Mouse (Mus musculus) kidney, embryonic 14.5 days (tissue): ENCODE data around the gene Mapk8ip1. TPM values are rescaled to one million over a fixed set of nuclear protein-coding genes. Genes with fewer than 3 reads are reported as not detected.

Experiments
- ATAC-seq: fragments of 200-750 bp; cut with Nextera tagmentation; 2 replicates; pipeline ENCODE4 v1.8.0; 2017; ENCODE audit warnings: moderate number of reproducible peaks, mild to moderate bottlenecking, moderate TSS enrichment, moderate library complexity; ENCODE audit not compliant: low FRiP score, low TSS enrichment
- H3K27ac ChIP-seq: fragments of 300-500 bp; sonication (generic); 2 replicates; pipeline ENCODE4 v1.5.1; 2014; ENCODE audit warnings: low read depth, mild to moderate bottlenecking, low read length, moderate library complexity, mixed read lengths
- H3K27me3 ChIP-seq: fragments of 300-500 bp; sonication (generic); 2 replicates; pipeline ENCODE4 v1.6.1; 2014; ENCODE audit warnings: mild to moderate bottlenecking, low read length; ENCODE audit not compliant: control insufficient read depth, insufficient read depth
- H3K36me3 ChIP-seq: fragments of 300-500 bp; sonication (generic); 2 replicates; pipeline ENCODE4 v1.6.1; 2014; ENCODE audit warnings: low read length, mixed read lengths; ENCODE audit not compliant: control insufficient read depth, insufficient read depth
- H3K4me1 ChIP-seq: fragments of 300-500 bp; sonication (generic); 2 replicates; pipeline ENCODE4 v1.6.1; 2014; ENCODE audit warnings: low read length, mixed read lengths; ENCODE audit not compliant: control insufficient read depth, insufficient read depth
- H3K4me2 ChIP-seq: fragments of 300-500 bp; sonication (generic); replicated peaks from 2 replicates; pipeline ENCODE4 v1.6.1; 2014; ENCODE audit warnings: low read depth, mild to moderate bottlenecking, low read length
- H3K4me3 ChIP-seq: fragments of 300-500 bp; sonication (generic); 2 replicates; pipeline ENCODE4 v1.5.1; 2014; ENCODE audit warnings: mild to moderate bottlenecking, low read length
- H3K9ac ChIP-seq: fragments of 300-500 bp; sonication (generic); 2 replicates; pipeline ENCODE4 v1.6.1; 2014; ENCODE audit warnings: low read depth, mild to moderate bottlenecking, low read length, moderate library complexity
- H3K9me3 ChIP-seq: fragments of 300-500 bp; sonication (generic); 2 replicates; pipeline ENCODE4 v1.6.1; 2016; ENCODE audit warnings: low read length; ENCODE audit not compliant: control insufficient read depth
- WGBS: fragments of 180-500 bp; shearing (Covaris S2); extraction: QIAGEN DNeasy Blood & Tissue Kit; methylation state at CpG from one replicate; pipeline ENCODE4 v1.1.7; 2014; 5-methylcytosine and 5-hydroxymethylcytosine counted together
- polyA plus RNA-seq: library from polyadenylated mRNA; unstranded; fragments of >200 nt; fragmentation: Nextera tagmentation; extraction: Ambion mirVana; gene quantifications from 2 replicates; pipeline ENCODE4 v1.2.1, GENCODE M21; 2014

Gene Mapk8ip1
- polyA plus RNA-seq, 1 experiment from 2014 or later, result 15.6 TPM

GRCm38 (mm10) chr2:92362571-92363228, 38.4 kb downstream of the Mapk8ip1 start:
- Histone ChIP-seq H3K9ac (no peak overlapping the region), H3K4me2 (no peak overlapping the region), H3K4me1 (peaks cover 10% of the 10 kb centered on the region; the same call in 1 of the 2 replicates), H3K27me3 (no peaks in the 10 kb centered on the region), H3K36me3 (peaks cover 60% of the 10 kb centered on the region), H3K27ac (no peak overlapping the region), H3K9me3 (no peaks in the 10 kb centered on the region), H3K4me3 (no peak overlapping the region)
- no peak for ATAC-seq
- 90% methylated on average over 6 of the region's 6 CpGs for WGBS

GRCm38 (mm10) chr2:92361795-92362194, 39.3 kb downstream of the Mapk8ip1 start:
- Histone ChIP-seq H3K27me3 (no peaks in the 10 kb centered on the region), H3K4me1 (peaks cover 4% of the 10 kb centered on the region; the same call in 1 of the 2 replicates), H3K36me3 (peaks cover 67% of the 10 kb centered on the region), H3K4me3 (no peak overlapping the region), H3K9me3 (no peaks in the 10 kb centered on the region), H3K9ac (no peak overlapping the region), H3K4me2 (no peak overlapping the region), H3K27ac (no peak overlapping the region)
- no peak for ATAC-seq
- WGBS, result 75% methylated on average over 8 of the region's 8 CpGs

GRCm38 (mm10) chr2:92360893-92361292, 40.2 kb downstream of the Mapk8ip1 start:
- WGBS, result 27% methylated on average over 12 of the region's 12 CpGs
- Histone ChIP-seq H3K27me3 (no peaks in the 10 kb centered on the region), H3K36me3 (peaks cover 73% of the 10 kb centered on the region), H3K4me3 (no peak overlapping the region), H3K9me3 (no peaks in the 10 kb centered on the region), H3K9ac (no peak overlapping the region), H3K4me2 (no peak overlapping the region), H3K27ac (no peak overlapping the region), H3K4me1 (peaks cover 4% of the 10 kb centered on the region; the same call in 1 of the 2 replicates)
- peak; percentile 41; the same call in 1 of the 2 replicates for ATAC-seq

- Histone ChIP-seq H3K27me3 (no peaks in the 10 kb centered on the region), H3K9ac (no peak overlapping the region), H3K36me3 (peaks cover 69% of the 10 kb centered on the region), H3K27ac (no peak overlapping the region), H3K9me3 (no peaks in the 10 kb centered on the region), H3K4me3 (no peak overlapping the region), H3K4me1 (peaks cover 4% of the 10 kb centered on the region; the same call in 1 of the 2 replicates), H3K4me2 (no peak overlapping the region)
- peak; percentile 36; the same call in 1 of the 2 replicates for ATAC-seq
- WGBS, result 61% methylated on average over 23 of the region's 25 CpGs
Measured at GRCm38 (mm10) chr2:92360186-92360823, 40.8 kb downstream of the Mapk8ip1 start.

- Histone ChIP-seq H3K27me3 (no peaks in the 10 kb centered on the region), H3K4me1 (peaks cover 4% of the 10 kb centered on the region; the same call in 1 of the 2 replicates), H3K27ac (no peak overlapping the region), H3K4me2 (no peak overlapping the region), H3K9ac (no peak overlapping the region), H3K36me3 (peaks cover 66% of the 10 kb centered on the region), H3K4me3 (no peak overlapping the region), H3K9me3 (no peaks in the 10 kb centered on the region)
- no peak for ATAC-seq
- WGBS, result 81% methylated on average over 2 of the region's 2 CpGs
Measured at GRCm38 (mm10) chr2:92359301-92359700, 41.8 kb downstream of the Mapk8ip1 start.

GRCm38 (mm10) chr2:92354224-92354623, 46.8 kb downstream of the Mapk8ip1 start:
- no peak overlapping the region for H3K4me2 ChIP-seq
- H3K4me1 ChIP-seq, result peaks cover 17% of the 10 kb centered on the region; the same call in 1 of the 2 replicates
- ATAC-seq, result no peak
- no peak overlapping the region for H3K9ac ChIP-seq
- no peak overlapping the region for H3K27ac ChIP-seq
- WGBS, result 39% methylated on average over 6 of the region's 6 CpGs
- no peaks in the 10 kb centered on the region for H3K9me3 ChIP-seq
- H3K27me3 ChIP-seq, result no peaks in the 10 kb centered on the region
- peaks cover 57% of the 10 kb centered on the region for H3K36me3 ChIP-seq
- H3K4me3 ChIP-seq, result no peak overlapping the region

GRCm38 (mm10) chr2:92353402-92353801, 47.7 kb downstream of the Mapk8ip1 start:
- no peaks in the 10 kb centered on the region for H3K9me3 ChIP-seq
- 74% methylated on average over 5 of the region's 5 CpGs for WGBS
- no peak overlapping the region for H3K4me3 ChIP-seq
- no peak overlapping the region for H3K9ac ChIP-seq
- ATAC-seq, result no peak
- H3K4me2 ChIP-seq, result no peak overlapping the region
- H3K27ac ChIP-seq, result no peak overlapping the region
- peaks cover 57% of the 10 kb centered on the region for H3K36me3 ChIP-seq
- peaks cover 18% of the 10 kb centered on the region; the same call in 1 of the 2 replicates for H3K4me1 ChIP-seq
- H3K27me3 ChIP-seq, result no peaks in the 10 kb centered on the region

GRCm38 (mm10) chr2:92350686-92351085, 50.4 kb downstream of the Mapk8ip1 start:
- Histone ChIP-seq H3K4me2 (no peak overlapping the region), H3K9me3 (no peaks in the 10 kb centered on the region), H3K27ac (peak overlapping the region; percentile 57), H3K9ac (no peak overlapping the region), H3K27me3 (no peaks in the 10 kb centered on the region), H3K4me3 (no peak overlapping the region), H3K36me3 (peaks cover 43% of the 10 kb centered on the region), H3K4me1 (peaks cover 18% of the 10 kb centered on the region; the same call in 1 of the 2 replicates)
- ATAC-seq, result peak; percentile 57; the same call in 1 of the 2 replicates
- WGBS, result 24% methylated on average over 5 of the region's 5 CpGs
